In genomic region chr3:101462294-101462693, GRCm38 (mm10) we compare ENCODE assay signal across 7 mouse cellular contexts.
DNase-seq lines count a peak whose midpoint lies in the region; ATAC-seq and TF ChIP-seq lines count a peak whose summit lies in the region.

No protein-coding gene starts in this region.

- H3K4me1 ChIP-seq in intestine, embryonic 15.5 days (replicated peaks) = no peaks in the 10 kb centered on the region
- H3K4me1 ChIP-seq in midbrain, embryonic 13.5 days (replicated peaks) = peaks cover 30% of the 10 kb centered on the region
- H3K4me1 ChIP-seq in spleen, adult 2 months (ENCODE audit: control insufficient read depth, insufficient read depth, insufficient read length) = no peaks in the 10 kb centered on the region

- peak; percentile 73 for ATAC-seq in intestine, embryonic 15.5 days
- peak; percentile 69 for ATAC-seq in midbrain, embryonic 13.5 days

- H3K36me3 ChIP-seq in intestine, embryonic 15.5 days = peaks cover 19% of the 10 kb centered on the region
- peaks cover 30% of the 10 kb centered on the region for H3K36me3 ChIP-seq in midbrain, embryonic 13.5 days
- no peaks in the 10 kb centered on the region for H3K36me3 ChIP-seq in spleen, adult 2 months (ENCODE audit: control insufficient read depth, insufficient read depth, low read length)

- peak; percentile 75 to 91 for DNase-seq in adrenal gland, adult (ENCODE audit: inconsistent age in 2 of 2, low spot score in 1 of 2)
- DNase-seq in cerebellum, postnatal 25 days = peak; percentile 86 to 90
- DNase-seq in frontal cortex, postnatal 25 days (ENCODE audit: low spot score in 2 of 2) = peak; percentile 73 to 83
- peak; percentile 74 to 76 for DNase-seq in left cerebral cortex, postnatal 10 days (ENCODE audit: extremely low spot score in 1 of 2, low spot score in 2 of 2)
- DNase-seq in spleen, adult 2 months (ENCODE audit: low read depth in 1 of 2, low spot score in 2 of 2) = peak; percentile 22 to 52

- 21% methylated on average over 5 of the region's 5 CpGs for WGBS in intestine, embryonic 15.5 days
- 14% methylated on average over 5 of the region's 5 CpGs for WGBS in midbrain, embryonic 13.5 days
- WGBS in spleen, adult 2 months = 29% methylated on average over 5 of the region's 5 CpGs

- H3K27ac ChIP-seq in intestine, embryonic 15.5 days = no peak overlapping the region
- H3K27ac ChIP-seq in midbrain, embryonic 13.5 days = peak overlapping the region; percentile 88
- H3K27ac ChIP-seq in spleen, adult 2 months (ENCODE audit: insufficient read depth, low read length) = no peak overlapping the region

- no peak for TF ChIP-seq POLR2A in spleen, adult 2 months (IDR thresholded peaks at IDR 0.05; ENCODE audit: low read depth, low read length)

- H3K27me3 ChIP-seq in intestine, embryonic 15.5 days (replicated peaks) = no peaks in the 10 kb centered on the region
- H3K27me3 ChIP-seq in midbrain, embryonic 13.5 days = no peaks in the 10 kb centered on the region
- no peaks in the 10 kb centered on the region for H3K27me3 ChIP-seq in spleen, adult 2 months (ENCODE audit: control insufficient read depth, insufficient read depth, low read length)

- intact Hi-C loops in left cerebral cortex, postnatal 10 days (cut with DNase I) = loop anchor here (5.0 kb wide), 2 partner anchors 85 to 490 kb away; partner anchors contain the start of gene Igsf3

- no peak overlapping the region for H3K4me3 ChIP-seq in intestine, embryonic 15.5 days (replicated peaks)
- H3K4me3 ChIP-seq in midbrain, embryonic 13.5 days (replicated peaks) = no peak overlapping the region
- no peak overlapping the region for H3K4me3 ChIP-seq in spleen, adult 2 months (ENCODE audit: extremely low read depth, insufficient read depth, insufficient read length)

- no peaks in the 10 kb centered on the region; the same call in 1 of the 2 replicates for H3K9me3 ChIP-seq in intestine, embryonic 15.5 days
- H3K9me3 ChIP-seq in midbrain, embryonic 13.5 days = peaks cover 6% of the 10 kb centered on the region; the same call in 1 of the 2 replicates

- H3K9ac ChIP-seq in intestine, embryonic 15.5 days = no peak overlapping the region
- no peak overlapping the region for H3K9ac ChIP-seq in midbrain, embryonic 13.5 days (replicated peaks)

- no peak overlapping the region for H3K4me2 ChIP-seq in intestine, embryonic 15.5 days (replicated peaks)
- H3K4me2 ChIP-seq in midbrain, embryonic 13.5 days (replicated peaks) = no peak overlapping the region

- peak; percentile 59; the same call in 1 of the 2 replicates for TF ChIP-seq CTCF in spleen, adult 2 months (IDR thresholded peaks at IDR 0.05; ENCODE audit: extremely low read depth, insufficient read depth, insufficient read length, insufficient replicate concordance)

Comparison
In these comparisons a context has a peak if more than half of its experiments do, and no peak if none do; other contexts are left out.
1. DNase-seq: peak in every context shown above with its lines; median percentile 88 in cerebellum, postnatal 25 days; 83 in adrenal gland, adult; 78 in frontal cortex, postnatal 25 days; 75 in left cerebral cortex, postnatal 10 days; 37 in spleen, adult 2 months.